Mouse (Mus musculus) left cerebral cortex, adult 18-20 months (tissue): ENCODE data around the gene Gm28374. TPM values are rescaled to one million over a fixed set of nuclear protein-coding genes. Genes with fewer than 3 reads are reported as not detected.

Experiments
- microRNA-seq, 2 experiments: library from miRNA; unstranded; fragments of <30 nt; microRNA quantifications; one replicate each; pipeline ENCODE4 v1.2.0; 2021
- total RNA-seq, 2 experiments: library from RNA; stranded (reverse); gene quantifications; 2 replicates each; pipeline ENCODE4 v1.2.3; 2021

Gene Gm28374
- total RNA-seq, 2 experiments from 2014 or later, result 0.54 to 0.60 TPM

Small RNA genes lying within 50 kb of the gene (microRNA-seq; reads per million reads assigned to microRNA genes)
- 5.2 to 5.3 reads per million in 2 experiments for gene Mir6988

Other genes starting within 250 kb of the Gm28374 start
- 10 to 100 TPM; 13.5 to 13.6 TPM for gene Frmd8, start 207.0 kb downstream of the Gm28374 start, total RNA-seq
- 1 to 10 TPM; 2.3 to 3.2 TPM for gene Slc25a45, start 204.4 kb downstream of the Gm28374 start, total RNA-seq
- 1 to 10 TPM; 4.1 to 4.2 TPM for gene Tigd3, start 188.1 kb downstream of the Gm28374 start, total RNA-seq
- 100 to 1,000 TPM in 1 of 2 experiments, 10 to 100 TPM in 1; 90.1 to 102 TPM for gene Dpf2, start 169.2 kb downstream of the Gm28374 start, total RNA-seq
- gene Cdc42ep2, start 157.4 kb downstream of the Gm28374 start, total RNA-seq, result 1 to 10 TPM; 4.7 to 5.4 TPM
- 1 to 10 TPM; 4.9 to 5.0 TPM for gene Pola2, start 118.1 kb downstream of the Gm28374 start, total RNA-seq
- not detected for gene Slc22a20, start 96.1 kb downstream of the Gm28374 start, total RNA-seq
- 10 to 100 TPM; 27.9 to 28.1 TPM for gene Capn1, start 66.4 kb downstream of the Gm28374 start, total RNA-seq
- gene Syvn1, start 35.7 kb downstream of the Gm28374 start, total RNA-seq, result 10 to 100 TPM; 41.3 to 41.6 TPM
- gene Mrpl49, start 24.5 kb downstream of the Gm28374 start, total RNA-seq, result 10 to 100 TPM; 42.5 to 51.3 TPM
- 100 to 1,000 TPM; 717 to 762 TPM for gene Fau, start 24.4 kb downstream of the Gm28374 start, total RNA-seq
- 10 to 100 TPM; 32.2 to 35.0 TPM for gene Znhit2, start 21.1 kb downstream of the Gm28374 start, total RNA-seq
- gene Tm7sf2, start 13.9 kb downstream of the Gm28374 start, total RNA-seq, result 10 to 100 TPM; 25.1 to 25.2 TPM
- gene Vps51, start 5.0 kb downstream of the Gm28374 start, total RNA-seq, result 10 to 100 TPM; 78.5 to 94.4 TPM
- not detected for gene Tmem262, start 2.2 kb downstream of the Gm28374 start, total RNA-seq
- 10 to 100 TPM; 38.6 to 42.1 TPM for gene Zfpl1, start 2.7 kb upstream of the Gm28374 start, total RNA-seq
- under 1 TPM in 1 of 2 experiments, not detected in 1; 0.26 TPM for gene Cdca5, start 2.7 kb upstream of the Gm28374 start, total RNA-seq
- gene AC131692.1, start 12.2 kb upstream of the Gm28374 start, total RNA-seq, result not detected
- gene Naaladl1, start 23.5 kb upstream of the Gm28374 start, total RNA-seq, result under 1 TPM; 0.14 to 0.21 TPM
- gene Sac3d1, start 36.4 kb upstream of the Gm28374 start, total RNA-seq, result 10 to 100 TPM; 17.8 to 19.0 TPM
- gene Snx15, start 46.0 kb upstream of the Gm28374 start, total RNA-seq, result 10 to 100 TPM; 41.6 to 44.8 TPM
- gene Batf2, start 58.7 kb upstream of the Gm28374 start, total RNA-seq, result 1 to 10 TPM in 1 of 2 experiments, under 1 TPM in 1; 0.51 to 1.2 TPM
- gene Arl2, start 59.3 kb upstream of the Gm28374 start, total RNA-seq, result 10 to 100 TPM; 82.9 to 92.9 TPM
- gene Majin, start 102.1 kb upstream of the Gm28374 start, total RNA-seq, result under 1 TPM in 1 of 2 experiments, not detected in 1; 0.37 TPM
- gene Gpha2, start 144.1 kb upstream of the Gm28374 start, total RNA-seq, result not detected
- 100 to 1,000 TPM; 152 to 158 TPM for gene Ppp2r5b, start 153.6 kb upstream of the Gm28374 start, total RNA-seq
- 10 to 100 TPM; 31.5 to 33.9 TPM for gene Atg2a, start 159.4 kb upstream of the Gm28374 start, total RNA-seq
- gene Ehd1, start 194.5 kb upstream of the Gm28374 start, total RNA-seq, result 10 to 100 TPM; 36.8 to 39.0 TPM
- 1 to 10 TPM; 4.2 to 4.8 TPM for gene Cdc42bpg, start 224.2 kb upstream of the Gm28374 start, total RNA-seq